Mouse (Mus musculus) small intestine, adult 10 weeks (tissue): Measurements from ENCODE around the gene Ulk3. TPM values are rescaled to one million over a fixed set of nuclear protein-coding genes. Genes with fewer than 3 reads are reported as not detected.

Source experiments
- polyA plus RNA-seq: library from polyadenylated mRNA; stranded (reverse); fragments of 350-450 nt; fragmentation: Illumina TruSeq; extraction: RNeasy Lipid Tissue Mini Kit (QIAGEN cat#74804); gene quantifications from one replicate; pipeline ENCODE4 v1.2.3, GENCODE M21; 2014; ENCODE audit warnings: low replicate concordance

Ulk3 gene
- polyA plus RNA-seq: 8.7 TPM

DNA sequence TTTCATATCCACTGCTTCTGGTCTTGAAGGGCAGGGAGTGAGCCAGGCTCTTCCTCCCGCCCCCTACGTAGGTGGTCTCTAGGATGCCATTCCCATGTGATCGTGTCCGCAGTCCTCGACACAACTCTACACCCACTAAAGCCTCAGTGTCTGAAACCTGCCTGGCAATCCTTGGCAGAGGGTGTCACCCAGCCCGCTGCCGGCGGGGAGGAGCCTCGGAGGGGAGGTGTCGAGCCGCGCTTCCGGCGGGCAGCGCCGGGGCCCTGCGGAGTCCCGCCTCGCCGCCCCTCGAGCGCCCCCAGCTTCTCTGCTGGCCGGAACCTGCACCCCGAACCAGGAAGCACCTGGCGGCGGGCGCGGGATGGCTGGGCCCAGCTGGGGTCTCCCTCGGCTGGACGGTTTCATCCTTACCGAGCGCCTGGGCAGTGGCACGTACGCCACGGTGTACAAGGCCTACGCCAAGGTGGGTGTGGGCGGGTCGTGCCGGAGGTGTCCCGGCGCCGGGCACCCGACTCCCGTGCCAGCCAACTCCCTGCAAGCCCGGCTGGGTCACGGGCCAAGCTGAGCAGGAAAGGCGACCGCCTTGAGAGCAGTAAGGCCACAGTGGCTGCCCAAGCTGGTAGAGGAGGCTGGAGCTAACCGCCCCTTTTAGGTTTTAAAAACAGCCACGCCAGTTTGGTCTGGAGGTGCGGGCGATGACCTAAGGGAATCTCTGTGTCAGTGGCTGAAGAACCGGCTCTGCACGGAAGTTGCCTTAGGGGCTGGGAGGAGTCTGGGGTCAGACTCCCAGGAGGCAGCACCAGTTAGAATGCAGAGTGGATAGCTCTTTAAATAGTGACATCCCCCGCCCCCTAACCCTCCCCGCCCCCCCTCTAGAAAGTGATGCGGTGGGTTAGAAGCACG is at the start of gene Ulk3:
Ulk3 (plus strand) TSS at position 229 of the 903 bp plus-strand sequence.

DNA sequence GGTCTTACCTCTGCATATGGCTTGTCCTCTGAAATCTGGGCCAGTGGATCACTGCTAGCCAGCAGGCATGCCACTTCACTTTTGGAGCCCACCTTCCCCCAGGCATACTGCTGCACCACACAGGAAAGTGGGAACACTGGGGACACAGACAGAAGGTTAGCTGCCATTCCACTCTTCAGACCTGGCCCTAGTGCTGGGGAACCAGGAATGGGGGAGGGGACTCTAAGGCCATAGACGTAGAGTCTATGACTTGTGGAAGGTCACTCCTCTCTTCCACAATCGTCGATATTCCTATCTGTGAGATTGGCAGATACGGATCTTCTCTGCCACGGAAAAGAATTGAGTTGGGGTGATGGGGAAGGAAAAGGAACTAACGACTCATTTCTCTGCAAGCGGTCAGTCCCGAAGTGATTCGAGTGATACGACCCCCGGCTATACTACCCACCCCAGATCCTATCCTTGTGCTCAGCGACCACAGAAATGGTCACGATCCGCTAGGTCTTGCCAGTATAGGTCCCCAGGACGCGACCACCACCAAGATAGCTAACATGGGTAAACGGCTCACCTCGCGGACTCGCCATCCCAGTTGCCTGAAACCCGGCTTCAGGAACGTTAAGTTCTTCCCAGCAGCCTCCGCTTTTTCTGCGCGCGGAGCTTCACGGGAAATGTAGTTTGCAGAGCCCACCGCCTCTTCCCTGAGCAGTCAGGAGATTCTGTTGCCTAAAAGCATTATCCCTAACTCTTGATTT is 36.9 kb upstream of the Ulk3 start, which contains the start of gene Mpi:
Mpi (minus strand) TSS at position 625 of the 749 bp plus-strand sequence.

GRCm38 (mm10) chr9:57560861-57561710 is 28.2 kb upstream of the Ulk3 start, which contains the start of gene Scamp2:
Scamp2 (plus strand) TSS chr9:57560943.

GRCm38 (mm10) chr9:57606139-57606851 is 17.0 kb downstream of the Ulk3 start, which contains the start of gene Cplx3:
Cplx3 (minus strand) TSS chr9:57606281.

DNA sequence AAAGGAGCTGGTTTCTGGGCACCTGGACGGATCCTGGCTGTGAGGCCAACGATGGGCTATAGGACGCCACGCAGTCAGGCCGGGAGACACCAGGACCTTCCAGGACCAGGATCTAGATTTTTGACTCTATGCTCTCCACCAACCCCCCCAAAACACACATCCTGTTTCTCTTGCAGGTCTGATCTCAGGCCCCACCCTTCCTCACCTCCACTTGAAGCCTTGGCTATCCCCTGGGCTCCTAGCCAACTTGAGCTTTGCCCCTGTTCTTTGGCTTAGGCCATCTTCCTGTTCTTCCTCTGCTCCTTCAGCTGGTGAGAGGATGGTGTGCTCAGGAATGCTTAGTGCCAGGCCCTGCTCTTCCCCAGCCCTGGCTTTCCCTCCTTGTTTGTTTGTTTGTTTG is 31.4 kb downstream of the Ulk3 start, which contains the start of gene Lman1l:
Lman1l (minus strand) TSS at position 101 of the 400 bp plus-strand sequence.

Other genes with a start within 250 kb of the Ulk3 start
- gene Ppcdc, start 149.3 kb upstream of the Ulk3 start, polyA plus RNA-seq: 5.2 TPM
- gene Scamp5, start 121.4 kb upstream of the Ulk3 start, polyA plus RNA-seq: 31.5 TPM
- gene Rpp25, start 85.4 kb upstream of the Ulk3 start, polyA plus RNA-seq: not detected
- gene Cox5a, start 68.2 kb upstream of the Ulk3 start, polyA plus RNA-seq: 976 TPM
- 1.4 TPM for gene Fam219b, start 51.9 kb upstream of the Ulk3 start, polyA plus RNA-seq
- gene Mpi, start 36.7 kb upstream of the Ulk3 start, polyA plus RNA-seq: 15.0 TPM
- gene Scamp2, start 28.5 kb upstream of the Ulk3 start, polyA plus RNA-seq: 22.5 TPM
- not detected for gene Cplx3, start 16.8 kb downstream of the Ulk3 start, polyA plus RNA-seq
- not detected for gene Lman1l, start 31.3 kb downstream of the Ulk3 start, polyA plus RNA-seq
- 3.2 TPM for gene Csk, start 64.2 kb downstream of the Ulk3 start, polyA plus RNA-seq
- not detected for gene Cyp1a2, start 94.3 kb downstream of the Ulk3 start, polyA plus RNA-seq
- gene Cyp1a1, start 98.5 kb downstream of the Ulk3 start, polyA plus RNA-seq: 25.2 TPM
- 3.2 TPM for gene Edc3, start 119.1 kb downstream of the Ulk3 start, polyA plus RNA-seq
- gene Clk3, start 176.4 kb downstream of the Ulk3 start, polyA plus RNA-seq: 52.7 TPM
- 3.3 TPM for gene Arid3b, start 247.3 kb downstream of the Ulk3 start, polyA plus RNA-seq